Comparison of ENCODE assay signal across 8 mouse cellular contexts in genomic region chr17:35813245-35813647, GRCm38 (mm10). TPM values are rescaled to one million over a fixed set of nuclear protein-coding genes. Genes with fewer than 3 reads are reported as not detected.
DNase-seq lines count a peak whose midpoint lies in the region.

No protein-coding gene starts in this region.

- intact Hi-C loops in gastrocnemius, postnatal 36 days (cut with DNase I), result no loop called here

- DNase-seq in right cerebral cortex, adult 18-20 months, result peak; percentile 46
- DNase-seq in right cerebral cortex, postnatal 25 days, result no peak
- DNase-seq in adrenal gland, postnatal 4 days (ENCODE audit: low spot score in 2 of 2), result peak; percentile 66 to 80
- DNase-seq in gastrocnemius, postnatal 36 days, result peak; percentile 85 to 92
- peak; percentile 97 for DNase-seq in kidney, adult 18-20 months
- DNase-seq in lung, adult 18-20 months, result peak; percentile 98 to 99
- DNase-seq in right cerebral cortex, postnatal 14 days, result peak; percentile 67
- no peak for DNase-seq in c-Kit-positive CD71-positive TER-119-positive erythroid progenitor cells, embryonic 14.5 days (ENCODE audit: low spot score)

RNA-seq across cellular contexts. Expression of gene Ier3, which starts 8.2 kb away (rescaled TPM):
- 10 to 100 TPM; 11.3 to 14.9 TPM for total RNA-seq in adrenal gland, postnatal 4 days (2021)
- total RNA-seq in gastrocnemius, postnatal 36 days (2021), result 1 to 10 TPM; 5.3 to 5.4 TPM

RNA-seq across cellular contexts. Expression of gene Flot1, which starts 9.8 kb away (rescaled TPM):
- total RNA-seq in adrenal gland, postnatal 4 days (2021), result 10 to 100 TPM; 70.9 to 72.5 TPM
- total RNA-seq in gastrocnemius, postnatal 36 days (2021), result 10 to 100 TPM; 44.0 to 44.1 TPM

RNA-seq across cellular contexts. Expression of gene Tubb5, which starts 24.9 kb away (rescaled TPM):
- total RNA-seq in adrenal gland, postnatal 4 days (2021), result 100 to 1,000 TPM; 553 to 648 TPM
- 10 to 100 TPM; 34.7 to 38.6 TPM for total RNA-seq in gastrocnemius, postnatal 36 days (2021)

RNA-seq across cellular contexts. Expression of gene Mdc1, which starts 28.1 kb away (rescaled TPM):
- 10 to 100 TPM; 28.2 to 35.6 TPM for total RNA-seq in adrenal gland, postnatal 4 days (2021)
- total RNA-seq in gastrocnemius, postnatal 36 days (2021), result 1 to 10 TPM; 2.9 to 3.5 TPM

RNA-seq across cellular contexts. Expression of gene Nrm, which starts 47.9 kb away (rescaled TPM):
- 10 to 100 TPM; 25.8 to 27.1 TPM for total RNA-seq in adrenal gland, postnatal 4 days (2021)
- 1 to 10 TPM; 1.6 to 2.0 TPM for total RNA-seq in gastrocnemius, postnatal 36 days (2021)

Comparison
In these comparisons a context has a peak if more than half of its experiments do, and no peak if none do; other contexts are left out.
1. DNase-seq: peak in right cerebral cortex, adult 18-20 months (single experiment), adrenal gland, postnatal 4 days (2 of 2), gastrocnemius, postnatal 36 days (2 of 2), kidney, adult 18-20 months (single experiment), lung, adult 18-20 months (2 of 2) and right cerebral cortex, postnatal 14 days (single experiment); none in right cerebral cortex, postnatal 25 days (single experiment) and c-Kit-positive CD71-positive TER-119-positive erythroid progenitor cells, embryonic 14.5 days (single experiment).
2. RNA of gene Tubb5, which starts 24.9 kb away (total RNA-seq): 553 to 648 TPM in adrenal gland, postnatal 4 days; 34.7 to 38.6 TPM in gastrocnemius, postnatal 36 days; every median in the first group is over 10 times any median in the second.